Mouse (Mus musculus) splenic B cell, adult 2 months (primary cell): Measurements from ENCODE around the gene Zfp462.

Source experiments
- DNase-seq: peaks from one replicate; pipeline ENCODE4 v3.0.0-alpha.2; 2011; ENCODE audit warnings: low read depth, low spot score
- H3K27me3 ChIP-seq: 2 replicates; pipeline ENCODE4 v1.6.1; 2012; ENCODE audit warnings: mild to moderate bottlenecking, low read length, moderate library complexity, mixed read lengths; ENCODE audit not compliant: control insufficient read depth, poor library complexity, insufficient read depth, severe bottlenecking
- H3K36me3 ChIP-seq: 2 replicates; pipeline ENCODE4 v1.6.1; 2012; ENCODE audit warnings: mild to moderate bottlenecking, low read length, moderate library complexity, mixed read lengths; ENCODE audit not compliant: control insufficient read depth, poor library complexity, insufficient read depth, severe bottlenecking

Zfp462 gene

DNA sequence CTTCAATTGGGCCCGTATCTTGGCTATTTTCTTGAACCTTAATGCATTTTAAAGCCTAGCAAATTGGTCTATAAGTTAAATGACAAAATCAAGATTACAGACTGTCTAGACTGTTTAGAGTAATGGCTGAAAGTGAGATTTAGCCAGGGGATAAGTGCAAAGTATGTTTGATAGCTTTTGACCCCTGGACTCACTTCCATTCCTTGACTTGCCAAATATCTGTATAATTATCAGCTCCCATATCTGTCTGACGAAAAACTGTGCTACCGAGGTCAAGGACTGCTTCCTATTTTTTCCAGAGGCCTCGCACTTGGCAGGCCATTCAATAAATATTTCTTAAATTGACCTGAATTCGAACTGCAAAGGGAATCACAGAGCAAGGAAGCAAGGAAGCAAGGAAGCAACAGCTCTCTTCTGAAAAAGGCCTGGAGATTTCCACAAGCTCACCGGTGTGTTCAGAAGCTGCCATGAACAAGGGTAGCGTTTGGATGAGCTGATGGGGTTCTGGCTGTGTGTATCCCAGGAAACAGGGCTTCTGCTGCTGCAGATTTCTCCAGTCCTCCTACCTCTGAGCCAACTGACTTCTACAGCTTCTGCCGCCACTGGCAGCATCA, 87.6 kb downstream of the Zfp462 start:
- Histone ChIP-seq H3K36me3 (no peaks in the 10 kb centered on the region), H3K27me3 (no peaks in the 10 kb centered on the region)
- no peak for DNase-seq

DNA sequence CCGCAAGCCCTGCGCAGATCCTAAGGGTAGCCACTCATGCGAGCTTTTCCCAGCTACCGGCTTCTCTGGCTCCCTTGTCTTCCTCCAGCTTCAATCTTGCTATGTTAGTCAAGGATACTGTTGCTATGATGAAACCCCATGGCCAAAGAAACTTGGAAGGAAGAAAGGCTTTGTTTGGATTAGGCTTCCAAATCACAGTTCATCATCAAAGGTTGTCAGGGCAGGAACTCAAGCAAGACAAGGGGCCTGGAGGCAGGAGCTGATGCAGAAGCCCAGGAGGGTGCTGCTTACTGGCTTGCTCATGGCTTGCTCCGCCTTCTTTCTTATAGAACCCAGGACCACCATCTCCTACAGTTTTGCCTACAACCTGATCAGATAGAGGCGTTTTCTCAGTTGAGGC, 88.6 kb downstream of the Zfp462 start:
- no peaks in the 10 kb centered on the region for H3K36me3 ChIP-seq
- no peaks in the 10 kb centered on the region for H3K27me3 ChIP-seq
- DNase-seq = no peak

- H3K27me3 ChIP-seq = no peaks in the 10 kb centered on the region
- H3K36me3 ChIP-seq = no peaks in the 10 kb centered on the region
- DNase-seq = no peak
Observed at GRCm38 (mm10) chr4:55038139-55038538, 93.3 kb downstream of the Zfp462 start.

- no peaks in the 10 kb centered on the region for H3K36me3 ChIP-seq
- DNase-seq = no peak
Observed at GRCm38 (mm10) chr4:55040258-55040964, 95.6 kb downstream of the Zfp462 start.

DNA sequence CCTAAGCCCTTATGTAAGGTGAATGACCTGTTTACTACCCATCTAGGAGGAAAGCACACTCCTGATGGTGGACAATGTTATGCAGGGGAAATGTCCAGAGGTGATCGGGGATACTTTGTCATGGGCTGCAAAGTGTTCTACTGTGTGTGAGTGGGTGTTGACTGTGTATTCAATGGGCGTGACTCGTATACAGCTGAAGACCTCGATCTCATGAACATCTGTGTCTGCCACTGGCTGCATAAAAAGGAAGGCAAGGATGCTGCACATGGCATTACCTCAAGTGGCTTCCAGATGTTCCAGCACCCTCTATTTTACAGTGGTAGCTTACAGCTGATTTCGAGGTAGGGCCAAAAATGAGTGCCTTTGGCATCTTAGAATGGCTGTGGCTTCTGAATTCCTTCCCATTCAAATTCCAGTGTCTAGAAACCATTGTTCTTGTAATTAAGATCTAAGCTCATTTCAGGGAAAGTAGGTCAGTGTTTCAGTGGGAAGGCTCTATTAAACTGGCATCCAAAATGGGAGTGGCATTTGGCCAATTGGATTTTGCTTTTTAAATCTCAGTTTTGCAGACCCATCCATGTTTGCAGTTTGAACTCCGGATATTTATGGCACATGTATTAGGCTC, 96.4 kb downstream of the Zfp462 start:
- no peaks in the 10 kb centered on the region for H3K36me3 ChIP-seq
- H3K27me3 ChIP-seq = no peaks in the 10 kb centered on the region
- no peak for DNase-seq

More at GRCm38 (mm10) chr4:55040258-55040964, 95.6 kb downstream of the Zfp462 start:
- H3K27me3 ChIP-seq = no peaks in the 10 kb centered on the region

GRCm38 (mm10) chr4:55042573-55042972, 97.7 kb downstream of the Zfp462 start:
- Histone ChIP-seq H3K36me3 (no peaks in the 10 kb centered on the region), H3K27me3 (no peaks in the 10 kb centered on the region)
- DNase-seq = no peak

DNA sequence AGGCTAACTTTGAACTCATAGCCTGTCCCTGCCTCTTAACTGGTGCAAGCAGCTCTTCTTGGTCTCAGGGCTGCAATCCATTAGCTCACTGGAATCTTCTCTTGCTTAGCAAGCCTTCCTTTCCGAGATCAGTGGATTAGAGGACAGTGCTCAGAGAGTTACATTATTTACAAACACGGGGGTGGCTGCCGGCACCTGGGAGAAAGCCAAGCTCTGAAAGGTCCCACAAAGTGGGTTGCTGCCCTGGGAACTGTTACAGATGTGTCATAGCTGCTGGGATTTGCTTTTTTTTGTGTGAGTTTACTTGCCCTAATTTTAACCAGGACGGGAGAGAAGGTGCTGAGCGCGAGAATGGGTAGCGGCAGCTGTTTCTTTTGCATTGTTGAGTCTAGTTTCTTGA, 102.4 kb downstream of the Zfp462 start:
- Histone ChIP-seq H3K36me3 (no peaks in the 10 kb centered on the region), H3K27me3 (no peaks in the 10 kb centered on the region)
- no peak for DNase-seq

GRCm38 (mm10) chr4:55049938-55050610, 105.2 kb downstream of the Zfp462 start:
- no peaks in the 10 kb centered on the region for H3K27me3 ChIP-seq
- DNase-seq = no peak
- no peaks in the 10 kb centered on the region for H3K36me3 ChIP-seq

- Histone ChIP-seq H3K36me3 (no peaks in the 10 kb centered on the region), H3K27me3 (no peaks in the 10 kb centered on the region)
- DNase-seq = no peak
Observed at GRCm38 (mm10) chr4:55051345-55051744, 106.5 kb downstream of the Zfp462 start.

GRCm38 (mm10) chr4:55052686-55053085, 107.8 kb downstream of the Zfp462 start:
- no peak for DNase-seq
- no peaks in the 10 kb centered on the region for H3K27me3 ChIP-seq

GRCm38 (mm10) chr4:55057666-55058455, 113.0 kb downstream of the Zfp462 start:
- Histone ChIP-seq H3K27me3 (no peaks in the 10 kb centered on the region; the same call in 1 of the 2 replicates), H3K36me3 (no peaks in the 10 kb centered on the region)
- no peak for DNase-seq

More at GRCm38 (mm10) chr4:55052686-55053085, 107.8 kb downstream of the Zfp462 start:
- no peaks in the 10 kb centered on the region for H3K36me3 ChIP-seq

- Histone ChIP-seq H3K36me3 (no peaks in the 10 kb centered on the region), H3K27me3 (no peaks in the 10 kb centered on the region; the same call in 1 of the 2 replicates)
- DNase-seq = no peak
Observed at GRCm38 (mm10) chr4:55058901-55059300, 114.1 kb downstream of the Zfp462 start.

DNA sequence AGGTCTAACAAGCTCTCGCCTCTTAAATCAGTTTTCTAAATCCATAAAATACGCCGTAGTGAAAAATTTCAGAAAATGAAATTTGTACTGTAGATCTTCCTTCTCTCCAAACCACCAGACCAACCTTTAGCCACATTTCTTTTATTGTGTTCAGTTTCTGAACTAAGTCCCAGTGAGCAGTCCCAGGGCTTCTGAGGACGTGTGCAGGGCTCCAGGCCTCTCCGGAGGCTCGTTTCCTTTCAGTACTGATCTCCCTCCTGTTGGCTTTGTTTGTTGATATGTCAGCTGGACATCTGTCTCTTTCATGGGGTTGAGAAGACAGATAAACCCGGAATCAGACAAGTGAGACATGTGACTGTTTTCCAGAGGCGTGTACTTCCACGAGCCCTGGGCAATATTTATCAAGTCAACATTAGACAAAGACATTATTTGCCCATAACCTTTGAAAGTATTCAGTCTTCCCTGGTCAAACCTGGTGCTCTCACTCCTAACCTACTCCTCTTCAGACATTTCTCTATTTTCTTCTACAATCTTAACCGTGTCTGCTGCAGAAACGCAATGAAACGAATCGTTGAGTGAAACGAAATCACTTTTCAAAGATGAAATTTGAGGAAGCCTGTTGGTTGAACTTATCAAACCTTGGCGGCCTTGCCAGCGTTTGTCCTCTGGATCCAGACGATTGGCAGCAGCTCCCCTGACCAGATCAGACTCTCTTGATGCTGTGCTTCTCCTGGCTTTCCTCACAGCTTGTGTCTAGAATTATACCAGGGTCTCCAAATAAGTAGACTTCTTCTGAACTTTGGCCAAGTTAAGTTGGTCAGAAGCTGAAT, 121.7 kb downstream of the Zfp462 start:
- H3K27me3 ChIP-seq = no peaks in the 10 kb centered on the region; the same call in 1 of the 2 replicates
- H3K36me3 ChIP-seq = no peaks in the 10 kb centered on the region
- no peak for DNase-seq
